Mouse (Mus musculus): ENCODE results near the gene Bcl7a.

Gene Bcl7a

DNA sequence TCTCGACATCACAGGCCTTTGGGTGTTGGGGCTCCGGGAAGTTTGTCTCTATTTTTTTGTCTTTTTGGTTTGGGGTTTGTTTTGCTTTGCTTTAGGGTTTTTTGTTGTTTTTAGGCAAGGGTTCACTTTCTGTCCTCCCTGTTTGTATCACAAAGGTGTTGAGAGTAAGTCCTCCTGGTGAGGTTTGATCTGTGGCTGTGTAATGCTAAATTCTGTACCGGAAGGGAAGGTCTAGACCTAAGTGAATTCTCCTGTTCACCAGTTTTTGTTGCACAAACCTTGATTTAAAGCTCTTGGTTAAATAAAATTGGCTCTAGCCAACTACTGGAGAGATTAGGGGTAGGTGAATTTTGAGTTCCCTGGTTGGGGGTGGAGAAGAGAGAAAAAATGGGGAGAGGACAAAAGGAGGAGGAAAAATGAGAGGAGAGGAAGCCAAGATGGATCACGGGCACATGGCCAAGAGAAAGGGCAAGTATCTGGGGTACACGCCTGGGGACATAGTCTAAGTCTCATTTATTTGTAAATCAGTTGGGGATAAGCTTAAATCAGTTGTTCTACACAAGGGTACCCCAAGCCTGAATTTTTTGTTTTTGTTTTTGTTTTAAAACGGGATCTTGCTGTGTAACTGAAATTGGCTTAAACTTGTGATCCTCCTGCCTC, 32.3 kb downstream of the Bcl7a start:
- no peak for DNase-seq (ENCODE audit: extremely low read depth, low read depth, low spot score)

DNA sequence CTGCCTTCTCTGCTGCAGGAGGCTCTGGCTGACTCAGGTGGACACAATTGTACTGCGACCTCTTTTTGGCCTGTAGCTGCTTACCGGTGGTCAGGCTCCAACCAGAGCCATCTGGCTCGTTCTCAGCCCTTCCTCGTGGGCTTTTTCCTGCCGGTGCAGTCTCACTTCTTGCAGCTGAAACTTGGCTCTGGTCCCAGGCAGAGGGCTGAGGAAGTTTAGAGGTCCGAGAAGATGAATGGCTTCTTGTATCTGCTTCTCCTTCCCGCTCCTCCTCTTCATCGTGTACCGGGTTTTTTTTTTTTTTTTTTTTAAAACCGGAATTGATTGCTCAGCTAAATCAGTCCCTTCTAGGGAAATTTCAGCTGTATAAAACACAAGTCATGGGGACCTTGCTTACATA, 32.9 kb downstream of the Bcl7a start:
- no peak for DNase-seq (ENCODE audit: extremely low read depth, low read depth, low spot score)

DNA sequence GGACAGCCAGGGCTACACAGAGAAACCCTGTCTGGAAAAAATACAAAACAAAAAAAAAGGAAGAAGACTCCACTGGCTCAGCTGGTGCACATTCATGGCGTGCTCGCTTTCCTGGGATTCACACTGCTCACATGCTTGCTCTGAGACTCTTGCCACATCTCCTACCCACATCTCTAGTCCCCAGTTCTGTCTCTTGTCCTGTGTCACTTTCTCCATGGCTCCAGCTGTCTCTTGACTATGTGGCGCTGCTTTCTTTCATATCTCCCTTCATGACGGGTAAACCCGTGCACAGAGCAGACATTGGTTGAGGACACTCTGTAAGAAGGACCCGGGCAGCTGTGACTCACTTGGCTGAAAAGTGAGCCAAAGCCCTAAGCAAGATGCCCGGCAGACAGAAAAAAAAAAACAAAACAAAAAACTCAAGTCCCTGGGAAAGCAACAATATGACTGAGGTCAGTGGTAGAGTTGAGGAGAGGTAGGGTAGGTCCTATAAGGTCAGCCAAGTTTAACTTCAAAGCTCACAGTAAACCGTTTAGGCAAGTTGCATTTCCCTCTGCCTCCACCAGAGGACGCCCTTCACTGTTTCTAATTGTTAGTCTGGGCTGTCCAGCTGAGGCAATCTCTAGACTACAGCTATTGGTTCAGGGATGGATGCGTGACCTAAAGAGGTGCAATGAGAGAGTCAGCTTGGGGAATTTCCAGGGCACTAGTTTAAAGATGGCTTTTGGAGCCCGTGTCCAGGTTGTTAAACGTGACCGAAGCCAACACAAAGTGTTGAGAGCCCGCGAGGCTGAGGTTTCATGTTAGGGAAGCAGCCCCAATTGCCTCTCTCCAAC, 33.7 kb downstream of the Bcl7a start:
- no peak for DNase-seq (ENCODE audit: extremely low read depth, low read depth, low spot score)

DNA sequence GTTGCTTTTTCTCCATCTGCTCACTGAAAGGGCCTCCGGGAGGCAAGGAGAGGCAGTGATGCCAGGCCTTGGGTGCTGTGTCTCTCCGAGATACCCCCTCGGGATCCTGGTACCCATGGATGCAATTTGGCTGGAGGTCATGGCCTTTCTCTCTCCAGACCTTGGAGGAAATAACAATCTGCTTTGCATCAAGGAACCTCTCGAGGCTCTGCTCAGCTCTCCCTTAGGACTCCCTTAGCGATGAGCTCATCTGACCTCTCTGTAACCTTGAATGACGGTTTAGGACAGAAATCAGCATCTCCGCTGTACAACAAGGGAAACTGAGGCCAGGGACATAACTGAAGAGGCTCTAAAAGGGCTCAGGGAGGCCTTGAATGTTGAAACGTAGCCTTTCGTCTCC, 35.1 kb downstream of the Bcl7a start:
- no peak for DNase-seq (ENCODE audit: extremely low read depth, low read depth, low spot score)

DNA sequence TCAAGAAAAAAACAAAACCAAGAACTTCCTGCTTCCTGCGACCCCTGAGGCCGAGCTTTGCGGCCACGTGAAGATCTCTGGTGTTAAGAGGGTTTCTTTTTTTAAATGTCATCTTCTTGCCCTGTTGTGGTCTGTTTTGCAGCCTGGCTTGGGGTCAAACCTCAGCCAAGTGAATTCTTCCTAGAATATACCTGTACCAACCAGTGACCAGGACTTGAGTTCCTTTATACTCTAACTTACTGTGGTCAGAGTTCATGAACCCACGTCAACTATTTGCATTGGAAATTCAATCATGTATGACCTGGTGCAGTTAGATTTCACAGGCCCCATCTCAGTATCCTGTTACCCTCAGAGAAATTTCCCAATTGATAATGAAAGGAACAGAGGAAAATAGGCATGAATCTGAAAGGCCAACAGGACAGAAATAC, 35.9 kb downstream of the Bcl7a start:
- DNase-seq (ENCODE audit: extremely low read depth, low read depth, low spot score) = no peak

DNA sequence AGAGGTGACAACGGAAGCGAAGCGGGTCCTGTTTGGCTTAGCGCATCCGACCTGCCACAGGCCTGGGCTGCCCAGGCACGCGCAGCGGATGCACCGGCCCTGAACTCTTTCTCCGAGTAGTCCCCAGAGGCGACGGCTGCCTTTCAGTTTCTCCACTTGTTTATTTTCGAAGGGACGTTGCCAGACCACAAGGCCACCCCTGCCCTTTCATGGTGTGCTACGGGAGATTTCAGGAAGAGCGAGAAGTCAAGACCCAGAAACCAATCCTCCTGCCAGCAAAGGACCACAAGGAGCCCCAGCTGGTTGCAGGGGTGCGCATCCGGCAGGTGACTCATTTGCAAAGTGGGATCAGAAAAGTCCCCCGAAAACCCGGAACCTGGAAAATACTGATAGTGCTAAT, 38.3 kb downstream of the Bcl7a start:
- DNase-seq (ENCODE audit: extremely low read depth, low read depth, low spot score) = no peak

DNA sequence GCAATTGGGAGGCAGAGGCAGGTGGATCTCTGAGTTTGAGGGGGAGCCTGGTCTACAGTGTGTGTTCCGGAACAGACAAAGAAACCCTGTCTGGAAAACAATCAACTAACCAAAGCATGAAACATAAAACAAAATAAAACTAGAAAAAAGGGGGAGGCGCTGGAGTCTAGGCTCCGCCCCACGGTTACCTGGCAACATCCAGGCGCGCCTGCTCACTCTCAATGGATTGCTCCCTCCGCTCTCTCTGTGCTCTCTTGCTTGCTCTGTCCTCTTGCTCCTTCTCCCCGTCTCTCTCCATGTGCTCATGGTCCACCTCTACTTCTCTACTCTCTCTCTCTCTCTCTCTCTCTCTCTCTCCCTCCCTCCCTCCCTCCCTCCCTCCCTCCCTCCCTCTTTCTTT, 39.1 kb downstream of the Bcl7a start:
- DNase-seq (ENCODE audit: extremely low read depth, low read depth, low spot score) = no peak

DNA sequence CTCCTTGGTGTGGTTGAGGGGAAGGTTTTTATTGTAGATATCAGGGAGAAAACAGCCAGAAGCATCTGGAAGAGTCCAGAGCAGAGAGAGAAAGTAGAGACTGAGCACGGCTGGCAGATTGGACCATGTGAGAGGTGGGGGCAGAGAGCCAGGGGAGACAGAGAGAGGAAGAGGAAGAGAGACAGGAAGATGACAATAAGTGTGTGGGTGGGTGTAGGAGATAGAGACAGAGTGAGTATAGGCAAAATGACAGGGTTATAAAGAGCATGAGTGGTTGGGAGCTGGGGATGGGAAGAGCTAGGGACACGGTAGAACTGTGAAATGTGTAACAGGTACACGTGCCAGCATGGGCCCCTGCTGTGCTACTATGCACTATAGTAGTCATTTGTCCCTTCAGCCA, 44.8 kb downstream of the Bcl7a start:
- DNase-seq (ENCODE audit: extremely low read depth, low read depth, low spot score) = no peak

DNA sequence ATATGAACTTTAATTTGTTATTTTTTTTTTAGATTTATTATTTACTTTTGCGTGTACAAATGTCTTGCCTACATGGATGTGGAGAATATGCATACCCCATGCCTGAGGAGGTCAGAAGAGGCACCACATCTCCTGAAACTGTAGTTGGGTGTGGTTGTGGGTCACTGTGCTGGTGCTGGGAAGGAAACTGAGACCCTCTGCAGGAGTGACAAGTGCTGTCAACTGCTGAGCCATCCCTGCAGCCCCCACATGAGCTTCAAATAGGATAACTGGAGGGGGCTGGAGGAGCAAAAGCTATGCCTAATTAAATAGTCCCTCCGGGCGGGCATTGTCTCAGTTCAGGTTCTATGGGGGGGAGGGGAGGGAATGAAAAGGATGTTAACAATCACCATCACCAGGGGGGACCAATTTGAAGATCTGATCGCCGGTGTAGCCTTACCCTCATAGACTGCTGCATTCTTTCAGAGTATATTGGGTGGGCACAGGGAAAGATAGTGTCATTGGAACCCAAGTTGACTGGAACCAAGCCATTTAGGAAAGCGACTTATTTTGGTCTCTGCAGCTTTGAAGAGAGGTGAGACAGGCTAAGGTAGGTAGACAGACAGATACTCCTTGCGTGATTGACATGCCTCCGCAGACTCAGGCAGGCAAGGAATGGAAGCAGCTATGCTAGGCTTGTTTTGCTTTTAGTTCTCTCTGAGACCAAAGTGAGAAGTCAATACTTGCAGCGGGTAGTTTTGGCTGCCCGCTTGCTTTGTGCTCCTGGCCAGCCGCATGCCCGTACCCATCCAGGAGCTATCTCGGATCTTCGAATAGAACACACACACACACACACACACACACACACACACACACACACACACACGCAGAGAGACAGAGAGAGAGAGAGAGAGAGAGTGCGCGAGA, 47.2 kb downstream of the Bcl7a start:
- DNase-seq (ENCODE audit: extremely low read depth, low read depth, low spot score) = no peak

DNA sequence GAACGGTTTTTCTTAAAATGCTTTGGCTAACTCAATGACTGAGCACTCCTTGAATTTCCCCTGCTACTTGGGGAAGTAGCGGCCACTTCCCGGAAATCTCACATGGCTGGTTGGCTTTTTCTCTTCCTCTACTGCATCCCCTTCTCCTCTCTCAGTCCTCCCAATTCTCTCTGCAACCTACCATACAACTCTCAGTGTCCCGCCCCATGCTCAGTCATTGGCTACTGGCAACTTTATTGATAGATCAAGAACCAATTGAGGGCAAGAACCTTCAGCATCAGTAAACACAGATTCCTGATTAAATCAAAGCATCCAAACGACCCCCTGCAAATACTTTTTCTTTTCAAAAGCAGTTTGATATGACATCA, 47.8 kb downstream of the Bcl7a start:
- DNase-seq (ENCODE audit: extremely low read depth, low read depth, low spot score) = no peak

DNA sequence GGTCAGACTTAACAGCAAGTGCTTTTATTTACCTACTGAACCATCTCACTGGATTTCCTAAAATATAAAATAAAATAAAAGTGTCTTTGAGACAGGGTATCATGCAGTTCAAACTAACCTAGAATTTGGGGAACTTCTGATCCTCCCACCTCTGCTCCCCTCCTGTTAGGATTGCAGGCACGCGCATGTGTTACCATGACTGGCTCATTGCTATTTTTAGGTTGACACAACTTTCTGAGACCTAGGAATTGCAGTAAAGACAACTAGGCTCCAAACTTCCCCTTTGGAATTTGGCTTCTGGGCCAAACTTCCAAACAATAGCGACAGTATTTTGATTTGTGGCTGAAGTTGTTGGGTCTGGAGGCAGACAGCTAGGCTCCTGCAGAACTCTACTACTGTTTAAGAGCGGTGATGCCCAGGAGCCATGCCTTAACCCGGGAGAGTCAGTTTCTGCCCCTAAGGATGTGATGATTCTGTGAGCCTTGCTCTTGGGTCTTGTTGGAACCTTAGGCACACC, 50.2 kb downstream of the Bcl7a start:
- no peak for DNase-seq (ENCODE audit: extremely low read depth, low read depth, low spot score)

DNA sequence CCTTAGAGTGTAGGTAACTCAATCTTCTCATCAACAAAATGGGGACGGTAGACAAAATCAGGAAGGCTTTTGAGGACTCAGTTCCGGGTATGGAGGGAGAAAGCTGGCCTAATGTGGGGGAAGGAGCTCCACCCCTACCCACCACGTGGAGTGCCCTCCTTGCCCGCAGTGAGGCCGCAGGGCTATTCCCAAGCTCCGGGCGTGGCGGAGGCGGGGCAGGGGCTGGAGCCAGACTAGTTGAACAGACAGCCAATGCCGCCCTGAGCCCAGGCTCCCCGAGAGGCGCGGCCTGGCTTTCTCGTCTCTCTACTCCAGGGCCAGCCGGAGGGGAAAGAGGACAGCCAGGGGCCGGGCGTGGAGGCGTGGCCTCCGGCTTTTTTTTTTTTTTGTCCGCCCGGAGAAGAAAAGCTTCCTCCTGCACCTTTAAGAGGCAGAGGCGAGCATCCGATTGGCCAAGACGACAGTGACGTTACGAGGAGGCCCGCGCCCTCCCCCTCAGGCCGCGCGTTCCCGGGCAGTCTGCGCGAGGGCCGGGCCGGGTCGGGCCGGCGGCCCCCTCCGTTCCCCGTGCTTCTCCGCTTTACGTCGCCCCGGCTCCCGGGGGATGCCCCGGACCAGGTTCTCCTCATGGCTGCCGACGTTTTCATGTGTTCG, 50.8 kb downstream of the Bcl7a start, which contains the start of gene Mlxip:
Gene Mlxip, plus strand, starts transcription at position 496 of the 654 bp plus-strand sequence.
- no peak for DNase-seq (ENCODE audit: extremely low read depth, low read depth, low spot score)

DNA sequence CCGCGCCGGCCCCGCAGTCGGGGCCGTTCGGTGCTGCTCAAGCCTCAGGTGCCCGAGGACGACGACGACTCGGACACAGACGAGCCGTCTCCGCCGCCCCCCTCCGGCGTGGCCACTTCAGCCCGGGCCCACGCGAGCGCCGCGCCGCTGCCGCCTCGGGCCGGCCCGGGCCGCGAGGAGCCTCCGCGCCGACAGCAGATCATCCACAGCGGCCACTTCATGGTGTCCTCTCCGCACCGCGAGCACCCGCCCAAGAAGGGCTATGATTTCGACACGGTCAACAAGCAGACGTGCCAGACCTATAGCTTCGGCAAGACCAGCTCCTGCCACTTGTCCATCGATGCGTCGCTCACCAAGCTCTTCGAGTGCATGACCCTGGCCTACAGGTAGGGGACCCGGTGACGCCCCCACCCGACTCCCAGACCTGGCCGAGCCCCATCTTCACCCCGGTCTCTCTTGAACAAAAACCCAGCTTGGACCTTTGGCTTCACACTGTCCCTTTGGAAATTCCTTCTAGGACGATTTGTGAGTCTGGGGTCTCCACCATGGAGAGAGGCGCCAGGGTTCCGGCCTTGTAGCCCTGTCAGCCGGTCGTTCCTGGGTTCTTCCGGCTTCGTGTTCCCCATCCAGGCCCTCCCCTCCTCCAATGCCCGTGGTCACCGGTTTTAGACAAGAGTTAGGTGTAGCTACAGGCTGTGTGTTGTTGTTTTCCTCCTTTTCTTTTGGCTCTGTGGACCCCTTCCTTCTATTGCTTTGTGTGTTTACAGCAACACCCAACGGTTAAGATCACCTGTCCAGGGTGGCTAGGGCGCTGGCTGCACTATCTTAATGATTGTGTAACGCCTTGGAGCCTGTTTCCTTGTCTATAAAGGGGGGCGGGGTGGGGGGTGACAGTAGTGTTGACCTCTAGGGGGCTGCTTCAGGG, 51.6 kb downstream of the Bcl7a start:
- no peak for DNase-seq (ENCODE audit: extremely low read depth, low read depth, low spot score)

DNA sequence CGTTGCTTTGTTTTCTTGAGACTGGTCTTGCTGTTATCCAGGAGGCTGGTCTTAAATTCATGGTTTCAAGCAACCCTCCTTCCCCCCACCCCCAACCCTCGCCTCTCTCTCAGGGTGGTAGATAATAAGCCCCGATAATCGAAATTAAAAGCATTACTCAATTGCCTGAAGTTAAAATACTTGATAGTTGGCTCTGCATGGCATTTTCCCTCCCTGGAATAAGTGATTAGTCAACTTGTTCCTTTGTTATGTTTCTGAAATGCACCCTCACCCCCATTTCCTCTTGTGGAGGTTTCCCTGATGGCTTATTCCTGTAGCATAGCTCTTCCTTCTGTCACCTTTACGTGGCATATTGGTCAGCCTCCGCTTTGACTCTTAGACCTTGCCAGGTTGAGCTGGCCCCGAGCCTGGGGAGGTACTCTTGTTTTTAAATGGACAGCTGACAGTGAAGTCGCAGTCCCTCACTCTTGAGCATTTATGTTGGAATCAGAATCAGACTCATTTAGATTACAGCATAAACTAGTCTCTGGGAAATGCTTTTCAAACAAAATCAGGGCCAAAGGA, 53.3 kb downstream of the Bcl7a start:
- no peak for DNase-seq (ENCODE audit: extremely low read depth, low read depth, low spot score)

DNA sequence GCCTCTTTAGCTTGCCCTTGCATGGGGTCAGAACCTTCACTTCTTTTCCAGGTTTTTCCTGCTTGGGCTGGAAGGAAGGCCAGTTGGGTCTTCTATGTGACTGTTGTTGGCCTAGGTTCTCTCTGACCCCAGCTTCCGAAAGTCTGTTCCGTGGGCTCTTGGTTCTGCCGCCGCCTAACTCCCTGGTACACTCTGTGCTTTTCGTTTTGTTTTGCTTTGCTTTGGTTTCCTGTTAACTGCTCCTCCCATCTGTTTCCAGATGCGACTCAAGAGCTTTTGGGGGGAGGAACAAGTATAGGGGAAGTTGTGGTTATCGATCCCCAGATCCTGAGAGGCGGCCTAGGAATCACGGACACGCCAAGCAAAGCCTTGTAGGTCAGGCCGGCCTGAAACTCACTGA, 54.2 kb downstream of the Bcl7a start:
- DNase-seq (ENCODE audit: extremely low read depth, low read depth, low spot score) = no peak

DNA sequence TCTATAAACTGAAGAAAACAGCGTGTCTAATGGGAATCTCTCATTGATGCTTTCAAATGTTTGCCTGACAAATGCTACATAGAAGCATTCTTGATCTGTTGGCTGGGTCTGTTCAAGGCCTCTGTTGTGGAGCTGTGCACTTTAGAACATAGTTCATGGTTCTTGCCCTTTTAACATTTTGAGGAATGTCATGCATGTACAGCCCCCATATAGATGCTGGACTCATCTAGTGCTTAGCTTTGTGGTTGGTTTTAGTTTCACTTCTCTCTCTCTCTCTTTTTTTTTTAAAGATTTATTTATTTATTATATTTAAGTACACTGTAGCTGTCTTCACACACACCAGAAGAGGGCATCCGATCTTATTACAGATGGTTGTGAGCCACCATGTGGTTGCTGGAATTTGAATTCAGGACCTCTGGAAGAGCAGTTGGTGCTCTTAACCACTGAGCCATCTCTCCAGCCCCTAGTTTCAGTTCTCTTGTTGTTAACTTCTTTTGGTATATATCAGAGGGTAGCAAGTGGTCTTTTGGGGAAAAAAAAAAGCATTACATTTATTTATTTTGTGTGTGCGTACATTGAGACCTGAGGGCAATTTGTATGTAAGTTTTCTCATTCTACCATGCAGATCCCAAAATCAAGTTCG, 55.3 kb downstream of the Bcl7a start:
- DNase-seq (ENCODE audit: extremely low read depth, low read depth, low spot score) = no peak

DNA sequence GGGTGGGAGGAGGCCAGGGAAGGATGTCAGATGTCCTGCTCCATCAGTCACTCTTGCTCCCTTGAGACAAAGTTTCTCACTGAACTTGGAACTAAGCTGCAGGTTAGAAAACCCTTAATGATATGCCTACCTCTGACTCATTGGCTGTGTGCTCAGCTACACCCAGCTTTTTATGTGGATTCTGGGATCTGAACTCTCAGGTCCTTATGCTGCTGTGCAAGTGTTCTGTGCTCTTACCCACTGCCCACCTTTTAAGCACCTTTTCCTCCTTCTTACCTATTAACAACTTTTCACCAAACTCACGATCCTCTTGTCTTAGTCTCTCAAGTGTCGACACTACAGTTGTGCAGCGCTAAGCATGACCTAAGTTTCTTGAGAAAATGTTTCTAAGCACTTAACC, 60.8 kb downstream of the Bcl7a start:
- no peak for DNase-seq (ENCODE audit: extremely low read depth, low read depth, low spot score)

DNA sequence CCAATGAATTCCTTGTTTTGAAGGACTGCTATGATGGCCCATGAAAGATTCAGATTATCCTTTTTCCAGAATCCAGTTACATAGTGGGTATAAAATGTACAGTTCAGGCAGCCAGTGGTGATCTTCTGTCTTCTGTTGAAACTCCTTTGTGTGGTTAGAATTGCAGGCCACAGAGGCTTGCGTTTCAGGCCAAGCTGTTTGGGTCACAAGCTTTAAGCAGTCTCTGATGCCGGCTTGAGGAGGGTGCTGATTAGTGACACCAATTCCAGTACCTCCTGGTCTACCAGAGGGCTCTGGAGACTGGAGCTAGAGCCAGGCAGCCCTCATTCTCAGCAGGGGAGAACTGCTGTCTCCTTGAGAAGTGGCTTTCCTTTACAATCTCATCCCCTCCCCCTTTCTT, 63.3 kb downstream of the Bcl7a start:
- DNase-seq (ENCODE audit: extremely low read depth, low read depth, low spot score) = no peak

DNA sequence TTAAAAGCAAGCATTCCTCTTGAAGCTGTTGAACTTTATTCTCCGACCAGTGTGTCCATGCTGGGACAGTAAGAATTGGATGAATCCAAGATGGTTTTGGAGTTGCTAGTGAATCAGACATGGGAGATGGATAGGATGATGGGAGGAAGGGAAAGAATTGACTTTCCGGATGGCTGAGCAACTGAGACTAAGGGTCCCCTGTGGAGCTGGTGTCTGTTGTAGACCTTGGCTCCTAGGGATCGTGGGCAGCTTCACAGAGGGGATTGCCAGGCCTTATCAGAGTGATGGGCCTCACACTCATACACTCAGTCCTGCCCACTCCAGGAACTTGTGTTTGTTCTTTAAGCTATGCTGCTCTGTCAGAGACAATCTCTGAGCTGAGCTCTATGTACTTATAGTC, 64.5 kb downstream of the Bcl7a start:
- no peak for DNase-seq (ENCODE audit: extremely low read depth, low read depth, low spot score)

Data from fat pad, adult 2 months (tissue).